Mouse (Mus musculus) C2C12 (cell line): ENCODE measurements around the gene Pus7l.

ENCODE experiments used
- CEBPB ChIP-seq: IDR thresholded peaks from one replicate; pipeline ENCODE4 v1.6.1; 2011; ENCODE audit warnings: low read depth, mild to moderate bottlenecking, control low read depth, moderate library complexity
- CTCF ChIP-seq: IDR thresholded peaks from one replicate; pipeline ENCODE4 v1.5.1; 2011; ENCODE audit not compliant: control insufficient read depth, insufficient read depth, insufficient read length
- FOSL1 ChIP-seq: IDR thresholded peaks from one replicate; pipeline ENCODE4 v1.8.0; 2011; ENCODE audit warnings: mild to moderate bottlenecking, low read length; ENCODE audit not compliant: poor library complexity, insufficient read depth, severe bottlenecking
- MAX ChIP-seq: IDR thresholded peaks from one replicate; pipeline ENCODE4 v1.6.1; 2011; ENCODE audit warnings: mild to moderate bottlenecking, control low read depth
- MYOD1 ChIP-seq: IDR thresholded peaks from one replicate; pipeline ENCODE4 v1.6.1; 2011; ENCODE audit warnings: low read depth; ENCODE audit not compliant: control insufficient read depth, insufficient read length
- MYOG ChIP-seq: IDR thresholded peaks from one replicate; pipeline ENCODE4 v1.6.1; 2011; ENCODE audit not compliant: control insufficient read depth, insufficient read length; ENCODE audit errors: extremely low read depth
- USF1 ChIP-seq: IDR thresholded peaks from one replicate; pipeline ENCODE4 v1.6.1; 2011; ENCODE audit warnings: low read depth, mild to moderate bottlenecking, control low read depth, moderate library complexity

DNA sequence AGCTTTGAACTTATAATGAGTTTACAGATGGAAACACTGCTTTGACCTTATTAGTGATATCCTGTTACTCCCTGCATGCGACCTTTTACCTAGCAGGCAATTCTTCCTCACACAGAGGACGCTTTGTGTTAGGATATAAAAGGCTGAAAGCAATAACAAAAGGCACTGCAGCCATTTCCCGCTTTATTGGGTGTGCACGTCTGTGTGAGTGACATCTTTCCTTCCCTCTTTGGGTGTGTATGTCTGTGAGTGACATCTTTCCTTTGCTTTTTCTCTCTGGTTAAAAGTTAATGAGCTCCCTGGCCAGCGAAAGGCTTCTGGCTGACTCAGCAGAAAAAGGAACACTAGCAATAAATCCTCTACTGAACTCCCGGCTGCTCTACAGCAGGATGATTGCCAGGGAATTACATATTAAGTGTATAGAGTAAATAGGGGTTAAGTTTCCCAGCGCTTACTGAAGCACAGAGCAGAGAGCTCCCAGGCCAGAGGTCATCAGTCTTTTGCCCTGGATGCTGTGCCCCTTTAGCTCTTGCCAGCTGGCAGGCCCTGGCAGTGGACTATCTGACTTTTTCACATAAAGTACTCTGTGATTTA, 38.8 kb upstream of the Pus7l start:
- TF ChIP-seq CTCF (no peak), MAX (no peak), FOSL1 (no peak), MYOG (no peak), MYOD1 (no peak), USF1 (no peak), CEBPB (no peak)
